Mouse (Mus musculus) limb, embryonic 14.5 days (tissue): Measurements from ENCODE around the gene Chmp3. TPM values are rescaled to one million over a fixed set of nuclear protein-coding genes. Genes with fewer than 3 reads are reported as not detected.

Experiments
- ATAC-seq: fragments of 200-750 bp; cut with Nextera tagmentation; 2 replicates; pipeline ENCODE4 v1.8.0; 2017; ENCODE audit warnings: low read depth, moderate number of reproducible peaks, moderate TSS enrichment; ENCODE audit not compliant: low FRiP score
- DNase-seq: peaks from one replicate; pipeline ENCODE4 v3.0.0-alpha.2; 2015; ENCODE audit warnings: low spot score
- H3K27ac ChIP-seq: fragments of 300-500 bp; sonication (generic); replicated peaks from 2 replicates; pipeline ENCODE4 v1.5.1; 2014; ENCODE audit warnings: low read depth, mild to moderate bottlenecking, low read length, moderate library complexity, mixed read lengths
- H3K27me3 ChIP-seq: fragments of 300-500 bp; sonication (generic); 2 replicates; pipeline ENCODE4 v1.6.1; 2014; ENCODE audit warnings: low read length, mixed read lengths; ENCODE audit not compliant: control insufficient read depth, insufficient read depth
- H3K36me3 ChIP-seq: fragments of 300-500 bp; sonication (generic); 2 replicates; pipeline ENCODE4 v1.6.1; 2014; ENCODE audit warnings: mild to moderate bottlenecking, low read length, moderate library complexity, mixed read lengths; ENCODE audit not compliant: control insufficient read depth, insufficient read depth
- H3K4me1 ChIP-seq: fragments of 300-500 bp; sonication (generic); 2 replicates; pipeline ENCODE4 v1.6.1; 2014; ENCODE audit warnings: antibody characterized with exemption, low read length, mixed read lengths; ENCODE audit not compliant: control insufficient read depth, insufficient read depth
- H3K4me2 ChIP-seq: fragments of 300-500 bp; sonication (generic); replicated peaks from 2 replicates; pipeline ENCODE4 v1.6.1; 2014; ENCODE audit warnings: low read depth, mild to moderate bottlenecking, low read length, moderate library complexity; ENCODE audit not compliant: severe bottlenecking
- H3K4me3 ChIP-seq: fragments of 300-500 bp; sonication (generic); replicated peaks from 2 replicates; pipeline ENCODE4 v1.5.1; 2014; ENCODE audit warnings: low read length
- H3K9ac ChIP-seq: fragments of 300-500 bp; sonication (generic); 2 replicates; pipeline ENCODE4 v1.6.1; 2014; ENCODE audit warnings: mild to moderate bottlenecking, low read depth, low read length, moderate library complexity; ENCODE audit not compliant: severe bottlenecking
- H3K9me3 ChIP-seq: fragments of 300-500 bp; sonication (generic); 2 replicates; pipeline ENCODE4 v1.6.1; 2016; ENCODE audit warnings: low read length; ENCODE audit not compliant: control insufficient read depth
- POLR2A ChIP-seq: fragments of 200-500 bp; IDR thresholded peaks from 2 replicates; pipeline ENCODE4 v1.8.0; 2012; ENCODE audit warnings: inconsistent platforms, mild to moderate bottlenecking, moderate library complexity, borderline replicate concordance; ENCODE audit not compliant: insufficient read depth, insufficient read length; ENCODE audit errors: extremely low read depth
- WGBS: fragments of 180-500 bp; shearing (Covaris S2); extraction: QIAGEN DNeasy Blood & Tissue Kit; methylation state at CpG from one replicate; pipeline ENCODE4 v1.1.7; 2014; 5-methylcytosine and 5-hydroxymethylcytosine counted together
- polyA plus RNA-seq, 2 experiments: library from polyadenylated mRNA; depleted of rRNA in 1 of 2; stranded (reverse) in 1 of 2; unstranded in 1 of 2; fragments of >200 nt; fragmentation: Nextera tagmentation in 1 of 2; extraction: Ambion mirVana in 1 of 2; gene quantifications; 2 replicates each; pipeline versions ENCODE4 v1.2.1 to v1.2.3; 2012 to 2014

Chmp3 gene
- polyA plus RNA-seq, 2 experiments: 57.2 to 64.4 TPM

- ATAC-seq (no peak), DNase-seq (no peak)
- Histone ChIP-seq H3K4me2 (no peak overlapping the region), H3K4me3 (no peak overlapping the region), H3K4me1 (no peaks in the 10 kb centered on the region), H3K27me3 (no peaks in the 10 kb centered on the region), H3K9me3 (no peaks in the 10 kb centered on the region), H3K9ac (no peak overlapping the region), H3K36me3 (peaks cover 82% of the 10 kb centered on the region), H3K27ac (no peak overlapping the region)
- TF ChIP-seq POLR2A: no peak
Observed at GRCm38 (mm10) chr6:71608994-71609393, 65.4 kb downstream of the Chmp3 start.

- peaks cover 82% of the 10 kb centered on the region for H3K36me3 ChIP-seq
Observed at GRCm38 (mm10) chr6:71609968-71610367, 66.4 kb downstream of the Chmp3 start.

GRCm38 (mm10) chr6:71613225-71613624, 69.6 kb downstream of the Chmp3 start:
- Histone ChIP-seq H3K36me3 (peaks cover 86% of the 10 kb centered on the region), H3K9ac (no peak overlapping the region), H3K27ac (no peak overlapping the region), H3K27me3 (no peaks in the 10 kb centered on the region), H3K9me3 (no peaks in the 10 kb centered on the region), H3K4me1 (no peaks in the 10 kb centered on the region), H3K4me3 (no peak overlapping the region), H3K4me2 (no peak overlapping the region)
- DNase-seq (no peak), ATAC-seq (no peak)
- no peak for TF ChIP-seq POLR2A

More at GRCm38 (mm10) chr6:71609968-71610367, 66.4 kb downstream of the Chmp3 start:
- H3K27ac ChIP-seq: no peak overlapping the region
- H3K27me3 ChIP-seq: no peaks in the 10 kb centered on the region
- no peak for TF ChIP-seq POLR2A
- WGBS: 92% methylated on average over 7 of the region's 7 CpGs
- ATAC-seq: no peak
- DNase-seq: no peak
- no peaks in the 10 kb centered on the region for H3K9me3 ChIP-seq
- no peak overlapping the region for H3K4me3 ChIP-seq
- no peaks in the 10 kb centered on the region for H3K4me1 ChIP-seq
- H3K9ac ChIP-seq: no peak overlapping the region
- no peak overlapping the region for H3K4me2 ChIP-seq

GRCm38 (mm10) chr6:71616959-71617358, 73.4 kb downstream of the Chmp3 start:
- no peak for TF ChIP-seq POLR2A
- Histone ChIP-seq H3K4me1 (no peaks in the 10 kb centered on the region), H3K9ac (no peak overlapping the region), H3K27me3 (no peaks in the 10 kb centered on the region), H3K9me3 (no peaks in the 10 kb centered on the region), H3K36me3 (peaks cover 80% of the 10 kb centered on the region), H3K27ac (no peak overlapping the region), H3K4me2 (no peak overlapping the region), H3K4me3 (no peak overlapping the region)
- no peak for DNase-seq
- no peak for ATAC-seq
- WGBS: 75% methylated on average over 5 of the region's 5 CpGs

GRCm38 (mm10) chr6:71621551-71621950, 78.0 kb downstream of the Chmp3 start:
- DNase-seq: no peak
- Histone ChIP-seq H3K4me2 (no peak overlapping the region), H3K36me3 (peaks cover 80% of the 10 kb centered on the region), H3K9me3 (no peaks in the 10 kb centered on the region), H3K4me1 (peaks cover 7% of the 10 kb centered on the region; the same call in 1 of the 2 replicates), H3K9ac (no peak overlapping the region), H3K4me3 (no peak overlapping the region), H3K27me3 (no peaks in the 10 kb centered on the region), H3K27ac (no peak overlapping the region)
- ATAC-seq: no peak
- 79% methylated on average over 5 of the region's 5 CpGs for WGBS
- no peak for TF ChIP-seq POLR2A

- Histone ChIP-seq H3K4me2 (no peak overlapping the region), H3K4me3 (no peak overlapping the region), H3K9me3 (no peaks in the 10 kb centered on the region), H3K9ac (no peak overlapping the region), H3K4me1 (peaks cover 7% of the 10 kb centered on the region; the same call in 1 of the 2 replicates), H3K27ac (no peak overlapping the region), H3K36me3 (peaks cover 80% of the 10 kb centered on the region), H3K27me3 (no peaks in the 10 kb centered on the region)
- TF ChIP-seq POLR2A: no peak
- WGBS: 78% methylated on average over 5 of the region's 5 CpGs
- ATAC-seq (no peak), DNase-seq (no peak)
Observed at GRCm38 (mm10) chr6:71621981-71622380, 78.4 kb downstream of the Chmp3 start.
